Mouse (Mus musculus): ENCODE measurements around the gene Etnk1.

- TF ChIP-seq CTCF (IDR thresholded peaks at IDR 0.05; ENCODE audit: borderline replicate concordance, control insufficient read depth, extremely low read depth, insufficient read depth, low read length, poor library complexity) (no peak), POLR2A (IDR thresholded peaks at IDR 0.05; ENCODE audit: control insufficient read depth, extremely low read depth, insufficient read depth, low read length, poor library complexity) (no peak)
Observed at GRCm38 (mm10) chr6:143149766-143150291, 17.2 kb upstream of the Etnk1 start.
